Mouse (Mus musculus): ENCODE results near the gene Itpr1.

- TF ChIP-seq POLR2A (IDR thresholded peaks at IDR 0.05; ENCODE audit: insufficient read depth, low read depth, low read length), result no peak
- TF ChIP-seq CTCF (IDR thresholded peaks at IDR 0.05; ENCODE audit: insufficient read depth, low read depth, low read length), result no peak
Measured at GRCm38 (mm10) chr6:108453618-108454017, 240.7 kb downstream of the Itpr1 start.

Measured in olfactory bulb, adult 2 months (tissue).